Mouse (Mus musculus) heart, adult 11 months (tissue): ENCODE data around the gene Trim38.
A peak's percentile ranks its signal among the peaks of the same experiment; 100 is the strongest.
"Not testable (repeated sequence)": the region's sequence is repeated elsewhere in the genome, so short reads cannot be mapped to it uniquely, and the experiment has no call there.

Experiments used
- DNase-seq: peaks from one replicate; pipeline ENCODE4 v3.0.0; 2022

Trim38 gene

DNA sequence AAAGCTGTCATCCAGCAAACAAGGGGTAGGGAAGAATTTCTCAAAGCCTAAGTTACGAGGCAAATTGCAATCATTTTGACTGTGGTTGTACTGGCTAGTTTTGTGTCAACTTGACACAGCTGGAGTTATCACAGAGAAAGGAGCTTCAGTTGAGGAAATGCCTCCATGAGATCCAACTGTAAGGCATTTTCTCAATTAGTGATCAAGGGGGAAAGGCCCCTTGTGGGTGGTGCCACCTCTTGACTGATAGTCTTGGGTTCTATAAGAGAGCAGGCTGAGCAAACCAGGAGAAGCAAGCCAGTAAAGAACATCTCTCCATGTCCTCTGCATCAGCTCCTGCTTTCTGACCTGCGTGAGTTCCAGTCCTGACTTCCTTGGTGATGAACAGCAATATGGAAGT is at the start of gene Trim38:
Gene Trim38 (plus strand): TSS at position 301 of the 400 bp plus-strand sequence.
- not testable (repeated sequence) for DNase-seq

- no peak for DNase-seq
These were observed 45.5 kb upstream of the Trim38 start for GRCm38 (mm10) chr13:23724239-23724638.

DNA sequence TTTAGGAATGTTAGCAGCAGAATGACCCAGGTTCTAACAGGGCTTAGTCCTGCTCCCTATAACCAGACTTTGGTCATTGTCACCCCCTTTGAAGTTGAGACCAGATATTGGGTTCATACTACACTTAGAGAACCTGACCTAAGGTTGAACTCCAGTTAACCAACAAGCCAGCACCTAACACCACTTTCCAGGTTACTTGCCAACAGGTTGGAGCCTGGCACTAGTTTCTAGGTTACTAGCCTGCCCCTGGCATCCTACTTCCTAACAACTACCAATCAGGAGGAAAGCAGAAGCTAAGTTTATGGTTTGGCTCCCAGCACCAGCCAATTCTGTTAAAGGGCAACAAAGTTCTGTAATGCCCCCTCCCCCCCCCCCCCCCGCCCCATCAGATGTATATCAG is 44.5 kb upstream of the Trim38 start:
- peak; percentile 50 for DNase-seq

DNA sequence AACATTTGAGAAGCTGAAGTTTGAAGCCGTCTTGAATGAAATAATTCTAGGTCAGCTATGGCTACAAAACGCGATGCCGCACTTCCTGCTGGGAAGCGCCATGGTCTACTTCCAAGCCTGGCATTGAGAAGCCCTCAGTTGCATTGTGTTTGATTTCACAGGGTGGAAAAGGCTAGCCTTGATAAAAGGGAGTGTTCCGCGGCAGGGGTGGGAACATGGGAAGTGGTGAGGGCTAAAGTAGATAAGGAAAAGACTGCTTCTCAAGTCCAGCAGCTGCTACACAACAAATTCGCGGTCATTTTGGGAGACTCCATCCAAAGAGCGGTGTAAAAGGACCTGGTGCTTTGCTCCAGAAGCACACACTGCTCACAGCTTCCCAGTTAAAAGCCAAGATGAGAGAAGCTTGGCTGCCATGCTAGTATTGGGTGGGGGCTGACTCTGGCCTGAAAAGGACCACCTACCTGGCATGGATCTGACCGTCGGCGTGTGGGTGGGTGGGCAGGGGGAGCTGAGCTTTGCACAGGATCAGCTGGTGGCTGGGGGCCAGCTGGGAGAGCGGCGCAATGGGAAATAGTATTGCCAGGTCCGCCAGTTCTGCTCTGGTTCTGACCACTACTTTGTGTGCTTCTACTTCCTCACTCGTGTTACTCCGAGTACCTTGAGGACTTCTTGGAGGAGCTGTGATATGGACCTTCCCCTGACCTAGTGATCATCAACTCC is 41.1 kb upstream of the Trim38 start:
- DNase-seq: peak; percentile 91

DNA sequence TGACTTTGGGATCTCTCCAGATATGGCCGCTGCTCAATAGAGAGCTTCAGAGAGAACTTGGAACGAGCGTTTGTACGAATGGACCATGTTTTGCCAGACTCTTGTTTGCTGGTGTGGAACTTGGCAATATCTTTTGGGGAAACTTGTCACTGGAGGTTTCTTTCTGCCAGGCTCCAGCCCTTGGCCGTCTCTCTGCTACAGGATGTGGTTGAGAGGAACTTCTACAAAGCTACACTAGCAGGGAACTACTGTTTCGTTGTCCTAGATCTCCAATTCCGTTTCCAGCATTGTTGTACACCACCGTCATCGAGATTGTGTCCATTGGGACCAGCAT is 40.6 kb upstream of the Trim38 start:
- peak; percentile 96 for DNase-seq

GRCm38 (mm10) chr13:23729706-23730105 is 40.0 kb upstream of the Trim38 start:
- DNase-seq: peak; percentile 87

- peak; percentile 93 for DNase-seq
These were observed 39.2 kb upstream of the Trim38 start for GRCm38 (mm10) chr13:23730479-23730878.

DNA sequence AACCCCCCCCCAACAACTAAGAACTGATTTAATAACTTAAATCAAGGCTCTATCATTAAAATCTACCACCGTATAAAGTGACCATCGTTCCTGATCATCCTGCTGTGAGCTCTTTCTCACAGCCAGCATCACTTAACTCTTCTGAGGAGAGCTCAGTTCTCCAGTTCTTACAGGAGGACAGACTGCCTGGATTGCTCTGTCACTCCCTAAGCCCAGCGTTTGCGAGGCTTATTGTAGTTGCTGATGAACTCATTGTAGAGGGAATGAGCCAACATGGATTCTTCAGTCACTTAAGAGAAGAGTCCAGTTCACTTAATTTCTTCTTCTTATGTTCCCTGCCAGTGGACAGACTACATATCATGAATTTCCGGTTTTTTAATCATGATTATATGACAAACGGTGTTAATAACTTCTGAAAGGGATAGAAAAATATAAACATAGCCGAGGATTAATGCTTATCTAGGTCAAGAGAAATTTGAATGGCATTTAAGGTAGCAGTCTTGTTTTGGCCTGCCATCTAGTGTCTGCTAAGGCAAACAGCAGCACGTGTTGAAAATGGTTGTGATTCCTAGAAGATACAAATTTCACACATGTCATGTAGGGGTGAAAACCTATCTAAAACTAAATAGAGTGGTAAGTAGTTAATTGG is 37.4 kb upstream of the Trim38 start:
- DNase-seq: peak; percentile 81

GRCm38 (mm10) chr13:23737091-23737490 is 32.6 kb upstream of the Trim38 start:
- DNase-seq: peak; percentile 62

DNA sequence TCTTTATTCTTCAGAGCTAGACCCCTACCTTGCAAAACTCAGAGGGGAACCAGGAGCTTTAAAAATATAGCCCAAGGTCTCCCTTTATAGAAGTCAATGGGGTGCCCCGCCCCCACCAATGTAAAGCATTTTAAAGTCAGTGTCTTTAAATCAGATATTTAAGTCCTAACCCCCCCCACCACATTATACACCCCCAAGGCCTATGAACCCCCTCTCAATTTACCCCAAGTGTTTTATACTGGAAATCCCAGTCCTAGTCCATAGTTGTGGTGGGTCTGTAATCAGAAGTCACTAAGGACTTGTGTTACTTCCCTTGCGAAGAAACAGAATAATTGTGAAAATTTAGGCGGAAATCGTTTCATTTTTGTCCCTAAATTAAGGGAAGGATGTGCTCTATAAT is 31.7 kb upstream of the Trim38 start:
- peak; percentile 87 for DNase-seq

- DNase-seq: peak; percentile 100
These were observed 31.0 kb upstream of the Trim38 start, which contains the start of gene Hist1h1c for GRCm38 (mm10) chr13:23738677-23739068. Hist1h1c (plus strand) TSS chr13:23738808.

GRCm38 (mm10) chr13:23739069-23739921 is 30.4 kb upstream of the Trim38 start:
- peak; percentile 100 for DNase-seq

- no peak for DNase-seq
These were observed 29.8 kb upstream of the Trim38 start for GRCm38 (mm10) chr13:23739922-23740252.

- DNase-seq: peak; percentile 52
These were observed 29.4 kb upstream of the Trim38 start for GRCm38 (mm10) chr13:23740256-23740840.

- peak; percentile 25 for DNase-seq
These were observed 28.8 kb upstream of the Trim38 start for GRCm38 (mm10) chr13:23740910-23741309.

GRCm38 (mm10) chr13:23742007-23742406 is 27.7 kb upstream of the Trim38 start:
- DNase-seq: peak; percentile 40

GRCm38 (mm10) chr13:23743215-23743614 is 26.5 kb upstream of the Trim38 start:
- no peak for DNase-seq

- DNase-seq: no peak
These were observed 25.8 kb upstream of the Trim38 start for GRCm38 (mm10) chr13:23743963-23744362.

DNA sequence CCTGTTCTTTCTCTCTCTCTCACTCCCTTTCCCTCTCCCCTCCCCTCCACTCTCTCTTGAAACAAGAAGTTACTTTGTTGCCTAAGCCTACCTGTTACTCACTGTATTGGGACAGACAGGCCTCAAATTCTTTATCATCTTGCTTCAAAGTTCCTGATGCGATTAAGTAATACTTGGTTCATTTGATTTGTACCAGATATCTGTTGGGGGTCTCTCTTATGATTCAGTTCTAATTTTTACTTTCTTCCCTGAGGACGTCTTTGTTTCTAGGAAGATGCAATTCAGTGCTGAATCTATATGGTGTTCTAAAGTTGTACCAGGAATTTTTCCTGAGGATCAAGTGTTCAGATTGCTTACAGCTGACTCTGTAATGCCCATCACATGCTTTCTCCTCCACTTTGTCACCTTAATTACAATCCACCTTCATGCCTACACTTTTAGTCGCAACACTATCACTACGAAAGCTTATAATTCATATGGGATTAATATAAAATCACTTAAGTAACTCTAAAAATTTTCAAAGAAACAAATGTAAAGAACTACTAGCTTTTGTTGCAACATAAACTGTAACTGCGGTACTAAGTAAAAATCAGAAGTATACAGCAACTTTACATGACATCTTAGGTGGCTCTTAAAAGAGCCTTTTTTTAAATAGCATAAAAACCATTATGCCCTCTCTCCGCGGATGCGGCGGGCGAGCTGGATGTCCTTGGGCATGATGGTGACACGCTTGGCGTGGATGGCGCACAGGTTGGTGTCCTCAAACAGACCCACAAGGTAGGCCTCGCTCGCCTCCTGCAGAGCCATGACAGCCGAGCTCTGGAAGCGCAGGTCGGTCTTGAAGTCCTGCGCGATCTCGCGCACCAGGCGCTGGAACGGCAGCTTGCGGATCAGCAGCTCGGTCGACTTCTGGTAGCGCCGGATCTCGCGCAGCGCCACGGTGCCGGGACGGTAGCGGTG is 25.0 kb upstream of the Trim38 start:
- DNase-seq: no peak

DNA sequence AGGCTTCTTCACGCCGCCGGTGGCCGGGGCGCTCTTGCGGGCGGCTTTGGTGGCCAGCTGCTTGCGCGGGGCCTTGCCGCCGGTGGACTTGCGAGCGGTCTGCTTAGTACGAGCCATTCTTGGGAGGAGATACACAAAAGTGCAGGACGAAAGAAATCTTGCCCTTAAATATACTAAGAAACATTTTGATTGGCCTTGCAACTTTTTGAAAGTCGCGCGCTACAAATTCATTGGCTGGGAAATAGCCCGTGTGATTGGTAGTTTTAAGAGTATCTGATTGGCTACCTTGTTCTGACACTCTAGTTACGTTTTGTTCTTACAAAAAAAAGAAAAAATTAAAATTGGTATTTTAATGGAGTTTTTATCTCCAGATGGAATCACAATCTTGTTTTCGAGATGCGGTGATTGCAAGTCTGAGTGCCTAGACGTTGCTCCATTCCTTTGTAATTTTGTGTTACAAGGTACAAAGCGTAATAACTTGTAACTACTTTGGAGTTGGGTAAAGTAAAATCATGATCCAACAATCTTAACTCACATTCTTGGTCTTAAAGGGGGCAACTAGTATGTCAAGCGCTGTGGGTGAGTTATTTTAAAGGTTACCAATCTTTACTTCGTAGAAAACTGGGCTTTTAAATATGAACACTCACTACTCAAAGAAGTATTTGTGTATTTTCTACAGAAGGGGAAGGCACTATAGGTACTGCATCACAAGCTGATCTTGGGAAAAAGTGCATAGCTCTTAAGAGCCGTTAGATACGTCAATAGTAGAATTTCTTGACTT is 24.1 kb upstream of the Trim38 start, which contains the start of gene Hist1h3c:
Gene Hist1h3c (minus strand): TSS at position 222 of the 781 bp plus-strand sequence.
- DNase-seq: peak; percentile 98
